Mouse (Mus musculus): ENCODE measurements around the gene Flt1. TPM values are rescaled to one million over a fixed set of nuclear protein-coding genes. Genes with fewer than 3 reads are reported as not detected.
"Not testable (repeated sequence)": the region's sequence is repeated elsewhere in the genome, so short reads cannot be mapped to it uniquely, and the experiment has no call there.

The Flt1 gene
- polyA plus RNA-seq, 1 experiment from 2014 or later = 13.8 TPM

DNA sequence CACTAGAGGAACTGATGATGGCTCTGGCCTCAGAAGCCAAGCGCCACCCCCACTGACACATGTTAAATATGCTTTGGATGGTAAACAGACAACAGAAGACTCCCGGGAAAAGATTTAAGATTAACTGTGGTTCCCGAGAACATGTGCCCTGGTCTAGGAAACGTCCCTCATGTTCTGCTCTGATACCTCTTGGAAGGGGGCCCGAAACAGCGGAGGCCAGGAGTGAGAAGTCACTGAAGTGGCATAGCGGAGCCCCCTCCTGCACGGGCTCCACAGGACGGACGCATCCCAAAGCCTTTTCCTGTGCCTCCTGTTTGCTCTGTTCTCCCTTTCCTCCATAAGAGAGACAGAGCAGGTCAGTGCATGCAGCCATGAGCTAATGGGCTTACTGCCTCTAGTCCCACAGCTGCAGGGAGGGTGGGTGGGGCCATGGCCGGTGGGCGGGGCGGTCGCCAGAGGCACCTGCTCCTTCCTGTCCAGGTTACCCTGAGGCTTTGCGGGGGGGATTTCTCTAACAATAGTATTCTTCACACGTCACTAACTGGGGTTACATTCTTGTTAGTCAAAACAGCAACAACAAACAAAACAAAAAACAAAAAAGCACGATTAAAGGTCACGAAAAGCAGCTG, 162.2 kb downstream of the Flt1 start:
- ATAC-seq (ENCODE audit: low FRiP score) = no peak
- Histone ChIP-seq H3K4me1 (replicated peaks; ENCODE audit: control insufficient read depth, insufficient read depth, low read length) (0 out of 2 replicates have a peak, but pooled peaks cover 7% of the 10 kb centered on the region), H3K4me3 (replicated peaks; ENCODE audit: low read length) (no peak overlapping the region), H3K9ac (no peak overlapping the region), H3K9me3 (ENCODE audit: control insufficient read depth, low read length) (no peaks in the 10 kb centered on the region), H3K27ac (no peak overlapping the region), H3K36me3 (replicated peaks; ENCODE audit: control insufficient read depth, insufficient read depth) (no peaks in the 10 kb centered on the region), H3K27me3 (ENCODE audit: control insufficient read depth, insufficient read depth, low read length) (no peaks in the 10 kb centered on the region), H3K4me2 (replicated peaks) (0 out of 2 replicates have a peak overlapping the region, but pooled peaks have one; percentile 15)
- no peak for DNase-seq (ENCODE audit: low spot score)
- whole genome bisulfite sequencing = 43% methylated on average over 18 of the region's 18 CpGs

DNA sequence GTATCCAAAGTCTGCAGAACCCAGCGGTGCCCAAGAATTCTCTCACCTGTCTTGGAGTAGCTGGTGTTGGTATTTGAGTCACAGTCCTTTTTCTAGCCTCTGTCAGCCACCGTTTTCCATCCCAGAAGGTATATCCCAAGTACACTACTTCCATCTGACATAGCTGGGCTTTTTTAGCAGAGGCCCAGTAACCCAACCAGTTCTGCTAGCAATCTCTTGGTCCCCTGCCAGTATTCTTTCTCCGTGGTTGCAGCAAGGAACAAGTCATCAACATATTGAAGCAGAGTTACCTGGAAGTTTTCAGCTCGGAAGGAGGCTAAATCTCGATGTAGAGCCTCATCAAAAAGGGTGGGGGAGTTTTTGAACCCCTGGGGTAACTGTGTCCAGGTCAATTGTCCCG, 168.2 kb downstream of the Flt1 start:
- WGBS = 84% methylated on average over 6 of the region's 6 CpGs
- not testable (repeated sequence) for H3K36me3 ChIP-seq (replicated peaks; ENCODE audit: control insufficient read depth, insufficient read depth); ATAC-seq (ENCODE audit: low FRiP score)

DNA sequence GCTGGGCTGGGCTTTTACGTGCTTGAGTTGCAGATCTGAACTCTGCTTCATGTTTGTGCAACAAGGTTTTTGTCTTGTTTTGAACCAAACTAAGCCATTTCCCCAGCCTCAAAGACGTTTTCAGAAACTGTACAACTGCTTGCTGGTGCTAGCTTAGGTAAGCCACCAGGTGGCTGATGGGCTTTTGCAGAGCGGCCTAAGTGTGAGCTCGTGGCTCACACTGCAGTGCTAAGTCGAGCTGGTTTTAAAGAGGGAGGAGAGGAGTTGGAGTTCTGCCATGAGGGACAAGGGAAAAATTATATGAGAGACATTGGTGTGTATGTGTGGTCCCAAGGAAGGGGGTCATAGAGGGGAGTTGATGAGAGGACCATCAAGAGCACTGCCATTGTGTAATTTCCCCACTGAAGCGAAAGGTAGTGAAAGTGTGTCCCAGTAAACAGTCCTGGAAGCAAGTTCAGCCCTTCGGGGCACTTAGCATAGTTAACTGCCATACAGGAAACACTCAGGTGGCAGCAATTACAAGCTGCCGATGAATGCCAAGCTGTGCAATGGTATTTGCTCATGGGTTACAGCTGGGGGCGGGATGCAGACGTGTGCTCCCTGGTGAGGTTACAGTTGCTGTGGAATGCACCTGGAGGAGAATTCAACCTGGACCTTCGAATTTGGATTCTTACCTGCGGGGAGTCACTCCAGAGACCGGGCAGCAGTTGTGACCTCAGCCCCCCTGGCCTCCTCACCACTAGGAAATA, 173.8 kb downstream of the Flt1 start:
- WGBS = 89% methylated on average over 13 of the region's 13 CpGs
- no peak overlapping the region for H3K27ac ChIP-seq
- no peak overlapping the region for H3K9ac ChIP-seq
- H3K9me3 ChIP-seq (ENCODE audit: control insufficient read depth, low read length) = no peaks in the 10 kb centered on the region
- DNase-seq (ENCODE audit: low spot score) (no peak), ATAC-seq (ENCODE audit: low FRiP score) (no peak)
- H3K4me3 ChIP-seq (replicated peaks; ENCODE audit: low read length) = no peak overlapping the region
- peaks cover 38% of the 10 kb centered on the region for H3K36me3 ChIP-seq (replicated peaks; ENCODE audit: control insufficient read depth, insufficient read depth)
- H3K27me3 ChIP-seq (ENCODE audit: control insufficient read depth, insufficient read depth, low read length) = no peaks in the 10 kb centered on the region
- no peak overlapping the region for H3K4me2 ChIP-seq (replicated peaks)
- no peaks in the 10 kb centered on the region for H3K4me1 ChIP-seq (replicated peaks; ENCODE audit: control insufficient read depth, insufficient read depth, low read length)

More for the DNA sequence above, 168.2 kb downstream of the Flt1 start:
- H3K27ac ChIP-seq; H3K4me1 ChIP-seq (replicated peaks; ENCODE audit: control insufficient read depth, insufficient read depth, low read length); H3K9ac ChIP-seq; H3K4me3 ChIP-seq (replicated peaks; ENCODE audit: low read length); H3K27me3 ChIP-seq (ENCODE audit: control insufficient read depth, insufficient read depth, low read length); H3K4me2 ChIP-seq (replicated peaks); H3K9me3 ChIP-seq (ENCODE audit: control insufficient read depth, low read length); DNase-seq (ENCODE audit: low spot score): not testable (repeated sequence)

DNA sequence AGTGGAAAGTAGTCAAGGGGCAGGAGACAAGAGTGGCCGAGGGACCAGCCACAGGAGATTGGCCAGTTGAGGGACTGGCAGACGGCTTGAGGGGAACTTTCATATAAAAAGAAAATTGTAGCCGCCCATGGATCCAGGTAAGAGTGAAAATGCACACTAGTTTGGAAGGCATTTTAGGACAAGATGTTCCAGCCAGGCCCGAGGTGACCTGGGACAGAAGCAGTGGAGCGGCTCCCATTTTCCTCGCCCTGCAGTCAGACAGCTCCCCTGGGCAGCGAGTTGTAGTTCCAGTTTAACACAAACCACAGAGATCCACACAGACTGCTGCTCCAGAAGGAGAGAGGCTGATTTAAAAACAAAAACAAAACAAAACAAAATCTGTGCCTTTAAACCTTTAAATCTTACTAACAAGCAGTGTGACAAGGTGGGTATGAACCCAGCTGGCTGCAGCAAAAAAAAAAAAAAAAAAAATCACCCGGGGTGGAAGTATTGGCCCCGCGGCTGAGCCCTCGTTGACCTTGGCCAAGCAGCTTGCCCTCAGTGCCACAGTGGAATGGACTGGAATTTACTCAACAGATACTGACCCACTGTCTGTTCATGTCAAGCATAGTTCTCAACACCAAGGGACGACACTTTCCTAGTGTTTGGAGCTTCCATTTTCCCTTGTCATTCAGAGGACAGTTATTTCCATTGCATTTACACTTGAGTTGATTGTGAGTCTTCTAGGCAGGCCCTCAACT, 176.6 kb downstream of the Flt1 start:
- DNase-seq (ENCODE audit: low spot score) = no peak
- WGBS = 92% methylated on average over 12 of the region's 12 CpGs
- Histone ChIP-seq H3K27ac (no peak overlapping the region), H3K9ac (no peak overlapping the region), H3K9me3 (ENCODE audit: control insufficient read depth, low read length) (no peaks in the 10 kb centered on the region), H3K27me3 (ENCODE audit: control insufficient read depth, insufficient read depth, low read length) (no peaks in the 10 kb centered on the region), H3K4me2 (replicated peaks) (no peak overlapping the region), H3K36me3 (replicated peaks; ENCODE audit: control insufficient read depth, insufficient read depth) (peaks cover 56% of the 10 kb centered on the region), H3K4me1 (replicated peaks; ENCODE audit: control insufficient read depth, insufficient read depth, low read length) (no peaks in the 10 kb centered on the region), H3K4me3 (replicated peaks; ENCODE audit: low read length) (no peak overlapping the region)
- ATAC-seq (ENCODE audit: low FRiP score) = no peak

DNA sequence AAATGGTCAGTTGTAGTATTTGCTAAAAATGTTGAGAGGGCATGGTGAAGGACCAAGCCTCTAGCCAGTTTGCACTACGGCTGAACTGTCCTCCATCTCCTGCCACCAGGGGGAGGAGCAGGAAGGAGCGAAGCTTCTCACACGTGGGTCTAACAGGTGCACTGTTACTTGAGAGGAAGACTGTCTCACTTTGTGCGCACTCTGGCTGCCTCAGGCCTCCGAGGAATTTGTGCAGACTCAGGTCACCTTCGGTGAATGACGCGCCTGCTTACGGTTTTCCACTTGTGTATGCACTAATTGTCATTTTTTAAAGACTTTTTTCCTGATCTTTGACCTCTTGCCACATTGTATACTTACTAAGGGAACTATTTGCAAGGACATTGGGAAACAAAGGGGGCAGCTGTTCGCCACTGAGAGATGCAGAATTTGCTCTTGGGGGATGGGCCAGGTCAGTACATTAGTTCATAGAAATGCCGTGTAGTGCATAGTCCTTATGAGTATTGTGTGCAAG, 180.0 kb downstream of the Flt1 start:
- DNase-seq (ENCODE audit: low spot score) (no peak), ATAC-seq (ENCODE audit: low FRiP score) (no peak)
- Histone ChIP-seq H3K9me3 (ENCODE audit: control insufficient read depth, low read length) (no peaks in the 10 kb centered on the region), H3K9ac (no peak overlapping the region), H3K27ac (no peak overlapping the region), H3K4me1 (replicated peaks; ENCODE audit: control insufficient read depth, insufficient read depth, low read length) (no peaks in the 10 kb centered on the region), H3K4me2 (replicated peaks) (no peak overlapping the region), H3K4me3 (replicated peaks; ENCODE audit: low read length) (no peak overlapping the region), H3K36me3 (replicated peaks; ENCODE audit: control insufficient read depth, insufficient read depth) (peaks cover 77% of the 10 kb centered on the region), H3K27me3 (ENCODE audit: control insufficient read depth, insufficient read depth, low read length) (no peaks in the 10 kb centered on the region)
- WGBS = 68% methylated on average over 11 of the region's 11 CpGs

DNA sequence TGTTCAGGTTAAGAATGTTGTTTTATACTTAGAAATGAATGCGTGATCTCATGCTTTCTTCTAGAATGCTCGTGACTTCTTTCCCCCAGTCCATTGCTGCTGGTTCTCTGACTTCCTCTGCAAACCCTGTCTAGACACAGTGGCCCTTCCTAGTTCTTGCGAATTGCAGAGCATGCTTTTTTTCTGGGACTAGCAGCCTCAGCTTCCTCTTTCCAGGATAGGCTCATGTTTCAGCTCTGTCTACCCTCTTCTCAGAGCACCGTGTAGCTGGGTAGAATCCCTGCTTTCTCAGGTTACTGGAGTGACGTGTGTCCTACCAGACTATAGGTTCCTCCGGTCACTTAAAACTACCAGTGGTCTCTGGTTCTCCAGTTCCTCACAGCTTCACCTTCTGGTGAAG, 183.5 kb downstream of the Flt1 start:
- DNase-seq (ENCODE audit: low spot score) (no peak), ATAC-seq (ENCODE audit: low FRiP score) (no peak)
- Histone ChIP-seq H3K4me2 (replicated peaks) (no peak overlapping the region), H3K4me1 (replicated peaks; ENCODE audit: control insufficient read depth, insufficient read depth, low read length) (no peaks in the 10 kb centered on the region), H3K36me3 (replicated peaks; ENCODE audit: control insufficient read depth, insufficient read depth) (peaks cover 67% of the 10 kb centered on the region), H3K9ac (no peak overlapping the region), H3K27me3 (ENCODE audit: control insufficient read depth, insufficient read depth, low read length) (no peaks in the 10 kb centered on the region), H3K9me3 (ENCODE audit: control insufficient read depth, low read length) (no peaks in the 10 kb centered on the region), H3K27ac (no peak overlapping the region), H3K4me3 (replicated peaks; ENCODE audit: low read length) (no peak overlapping the region)
- 89% methylated on average over 6 of the region's 6 CpGs for WGBS

DNA sequence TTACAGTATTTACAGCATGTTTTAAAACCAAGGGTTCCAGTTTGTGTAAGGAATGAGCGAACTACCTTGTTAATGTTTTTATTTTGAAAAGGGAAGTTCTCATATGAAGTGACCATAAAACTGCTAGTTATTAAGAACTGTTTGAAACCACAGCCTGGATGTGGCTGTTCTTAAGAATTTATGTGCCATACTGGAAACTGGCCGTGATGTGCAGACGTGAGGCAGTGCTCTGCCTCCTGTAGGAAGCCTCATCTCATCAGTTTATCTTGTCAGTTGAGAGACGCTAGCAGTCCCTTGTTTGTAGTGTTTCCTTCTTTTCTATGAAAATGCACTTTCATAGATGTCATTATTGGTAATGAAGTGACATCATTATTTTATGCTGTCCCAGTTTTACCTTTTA, 186.0 kb downstream of the Flt1 start:
- no peaks in the 10 kb centered on the region for H3K27me3 ChIP-seq (ENCODE audit: control insufficient read depth, insufficient read depth, low read length)
- H3K4me1 ChIP-seq (replicated peaks; ENCODE audit: control insufficient read depth, insufficient read depth, low read length) = no peaks in the 10 kb centered on the region
- ATAC-seq (ENCODE audit: low FRiP score) = no peak
- no peak for DNase-seq (ENCODE audit: low spot score)
- H3K27ac ChIP-seq = no peak overlapping the region
- H3K4me2 ChIP-seq (replicated peaks) = no peak overlapping the region
- 92% methylated on average over 4 of the region's 4 CpGs for whole genome bisulfite sequencing
- H3K36me3 ChIP-seq (replicated peaks; ENCODE audit: control insufficient read depth, insufficient read depth) = peaks cover 67% of the 10 kb centered on the region
- H3K9me3 ChIP-seq (ENCODE audit: control insufficient read depth, low read length) = no peaks in the 10 kb centered on the region
- no peak overlapping the region for H3K9ac ChIP-seq
- H3K4me3 ChIP-seq (replicated peaks; ENCODE audit: low read length) = no peak overlapping the region

DNA sequence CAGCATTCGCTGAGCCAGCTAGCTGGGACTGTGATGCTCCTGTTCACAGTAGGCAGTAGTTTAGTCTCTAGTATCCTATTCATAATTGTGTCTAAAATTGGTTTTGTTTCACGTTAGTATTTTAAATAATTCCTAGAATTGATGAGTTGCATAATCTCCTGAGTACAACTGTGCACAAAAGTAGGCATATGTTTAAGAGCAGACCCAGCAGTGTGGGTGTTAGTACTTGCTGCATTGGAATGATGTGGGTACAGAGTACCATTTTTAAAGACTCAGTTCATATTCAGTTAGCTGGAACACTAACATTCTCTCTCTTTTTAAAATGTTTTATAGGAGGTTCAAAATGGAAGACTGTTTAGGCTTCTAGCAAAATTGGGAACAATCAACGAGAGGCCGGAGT, 186.4 kb downstream of the Flt1 start:
- no peaks in the 10 kb centered on the region for H3K27me3 ChIP-seq (ENCODE audit: control insufficient read depth, insufficient read depth, low read length)
- H3K36me3 ChIP-seq (replicated peaks; ENCODE audit: control insufficient read depth, insufficient read depth) = peaks cover 67% of the 10 kb centered on the region
- 97% methylated on average over 4 of the region's 4 CpGs for WGBS
- ATAC-seq (ENCODE audit: low FRiP score) = no peak
- no peaks in the 10 kb centered on the region for H3K4me1 ChIP-seq (replicated peaks; ENCODE audit: control insufficient read depth, insufficient read depth, low read length)
- no peak overlapping the region for H3K9ac ChIP-seq
- DNase-seq (ENCODE audit: low spot score) = no peak
- no peak overlapping the region for H3K4me2 ChIP-seq (replicated peaks)
- H3K27ac ChIP-seq = no peak overlapping the region
- no peak overlapping the region for H3K4me3 ChIP-seq (replicated peaks; ENCODE audit: low read length)
- H3K9me3 ChIP-seq (ENCODE audit: control insufficient read depth, low read length) = no peaks in the 10 kb centered on the region

DNA sequence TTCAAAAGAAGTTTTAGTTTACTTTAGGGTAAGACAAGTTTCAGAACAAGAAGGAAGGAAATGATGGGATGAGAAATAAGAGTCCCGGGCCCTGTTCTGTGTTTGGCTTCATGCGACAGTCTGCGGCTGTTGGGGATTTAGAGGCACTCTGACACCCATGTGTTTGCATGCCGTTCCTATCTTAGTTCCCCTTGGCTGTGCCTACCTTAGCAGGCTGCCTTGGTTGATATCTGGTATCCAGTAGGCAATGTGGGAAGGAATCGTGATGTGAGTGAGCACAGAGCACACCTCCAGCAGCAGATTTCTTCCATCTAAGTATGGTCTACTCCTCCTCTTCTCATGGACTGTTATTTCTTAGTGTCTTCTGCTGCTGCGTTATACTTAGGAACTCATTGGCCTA, 193.8 kb downstream of the Flt1 start:
- ATAC-seq (ENCODE audit: low FRiP score) (no peak), DNase-seq (ENCODE audit: low spot score) (no peak)
- no peak overlapping the region for H3K9ac ChIP-seq
- 97% methylated on average over 6 of the region's 6 CpGs for WGBS
- H3K27ac ChIP-seq = no peak overlapping the region
- H3K4me2 ChIP-seq (replicated peaks) = no peak overlapping the region
- no peak overlapping the region for H3K4me3 ChIP-seq (replicated peaks; ENCODE audit: low read length)
- H3K4me1 ChIP-seq (replicated peaks; ENCODE audit: control insufficient read depth, insufficient read depth, low read length) = no peaks in the 10 kb centered on the region
- peaks cover 37% of the 10 kb centered on the region for H3K36me3 ChIP-seq (replicated peaks; ENCODE audit: control insufficient read depth, insufficient read depth)
- no peaks in the 10 kb centered on the region for H3K9me3 ChIP-seq (ENCODE audit: control insufficient read depth, low read length)
- no peaks in the 10 kb centered on the region for H3K27me3 ChIP-seq (ENCODE audit: control insufficient read depth, insufficient read depth, low read length)
